Mouse (Mus musculus) myocyte (in vitro differentiated cells): Measurements from ENCODE around the gene Whrn. TPM values are rescaled to one million over a fixed set of nuclear protein-coding genes. Genes with fewer than 3 reads are reported as not detected.
A peak's percentile ranks its signal among the peaks of the same experiment; 100 is the strongest.

Source experiments
- H3K27me3 ChIP-seq: one replicate; pipeline ENCODE4 v1.6.1; 2011; ENCODE audit not compliant: control insufficient read depth, insufficient read depth, insufficient read length
- H3K36me3 ChIP-seq: one replicate; pipeline ENCODE4 v1.6.1; 2011; ENCODE audit not compliant: control insufficient read depth, insufficient read depth
- H3K4me2 ChIP-seq: one replicate; pipeline ENCODE4 v1.6.1; 2011; ENCODE audit warnings: low read depth, control low read depth
- H3K4me3 ChIP-seq: one replicate; pipeline ENCODE4 v1.5.1; 2011; ENCODE audit warnings: mild to moderate bottlenecking, control low read depth, moderate library complexity
- H3K79me2 ChIP-seq: one replicate; pipeline ENCODE4 v1.6.1; 2011; ENCODE audit not compliant: control insufficient read depth, insufficient read depth
- H3ac ChIP-seq: one replicate; pipeline ENCODE4 v1.6.1; 2011; ENCODE audit not compliant: control insufficient read depth, insufficient read length
- CEBPB ChIP-seq: IDR thresholded peaks from 2 replicates; pipeline ENCODE4 v1.6.1; 2011; ENCODE audit warnings: mild to moderate bottlenecking, moderate library complexity; ENCODE audit not compliant: poor library complexity, insufficient read depth, severe bottlenecking
- E2F4 ChIP-seq: IDR thresholded peaks from one replicate; pipeline ENCODE4 v1.6.1; 2011; ENCODE audit warnings: mild to moderate bottlenecking, control low read depth, moderate library complexity; ENCODE audit not compliant: insufficient read depth
- MAX ChIP-seq: IDR thresholded peaks from one replicate; pipeline ENCODE4 v1.6.1; 2011; ENCODE audit warnings: low read depth, mild to moderate bottlenecking, control low read depth
- MYOD1 ChIP-seq, 3 experiments: IDR thresholded peaks; one replicate each; pipeline ENCODE4 v1.6.1; 2011; ENCODE audit warnings: control low read depth in 2 of 3, low read depth in 2 of 3, mild to moderate bottlenecking in 2 of 3, moderate library complexity in 1 of 3; ENCODE audit not compliant: insufficient read length in 2 of 3, control insufficient read depth in 1 of 3
- MYOG ChIP-seq, 3 experiments: IDR thresholded peaks; one replicate each; pipeline ENCODE4 v1.6.1; 2011; ENCODE audit warnings: control low read depth in 2 of 3, low read depth in 2 of 3, mild to moderate bottlenecking in 2 of 3; ENCODE audit not compliant: insufficient read length in 2 of 3, control insufficient read depth in 1 of 3, insufficient read depth in 1 of 3
- POLR2A ChIP-seq: IDR thresholded peaks from one replicate; pipeline ENCODE4 v1.6.1; 2011; ENCODE audit warnings: low read depth, mild to moderate bottlenecking, control low read depth, moderate library complexity; ENCODE audit not compliant: insufficient read length
- POLR2AphosphoS2 ChIP-seq: IDR thresholded peaks from one replicate; pipeline ENCODE4 v1.6.1; 2011; ENCODE audit warnings: low read depth, control low read depth; ENCODE audit not compliant: insufficient read length
- REST ChIP-seq: IDR thresholded peaks from one replicate; pipeline ENCODE4 v1.6.1; 2011; ENCODE audit warnings: mild to moderate bottlenecking, control low read depth, moderate library complexity; ENCODE audit not compliant: insufficient read depth, insufficient read length
- SRF ChIP-seq: IDR thresholded peaks from one replicate; pipeline ENCODE4 v1.6.1; 2011; ENCODE audit warnings: low read depth; ENCODE audit not compliant: control insufficient read depth, insufficient read length
- TCF12 ChIP-seq: IDR thresholded peaks from one replicate; pipeline ENCODE4 v1.6.1; 2011; ENCODE audit warnings: mild to moderate bottlenecking, control low read depth; ENCODE audit not compliant: poor library complexity, insufficient read depth, severe bottlenecking
- TCF3 ChIP-seq: IDR thresholded peaks from one replicate; pipeline ENCODE4 v1.6.1; 2011; ENCODE audit warnings: low read depth, control low read depth; ENCODE audit not compliant: insufficient read length
- USF1 ChIP-seq: IDR thresholded peaks from one replicate; pipeline ENCODE4 v1.6.1; 2011; ENCODE audit warnings: low read depth, mild to moderate bottlenecking, control low read depth, moderate library complexity
- polyA plus RNA-seq: library from polyadenylated mRNA; unstranded; fragments of >200 nt; fragmentation: generic; extraction: Trizol; gene quantifications from one replicate; pipeline ENCODE4 v1.2.1, GENCODE M21; 2012; ENCODE audit warnings: missing spikeins

The Whrn gene
- polyA plus RNA-seq, 1 experiment, result 18.8 TPM

- H3K4me3 ChIP-seq, result peak overlapping the region; percentile 45
- H3K27me3 ChIP-seq, result no peaks in the 10 kb centered on the region
- no peaks in the 10 kb centered on the region for H3K79me2 ChIP-seq
- H3ac ChIP-seq, result peak overlapping the region; percentile 57
- H3K36me3 ChIP-seq, result no peaks in the 10 kb centered on the region
- TF ChIP-seq POLR2AphosphoS2 (no peak), MYOG (IDR thresholded peaks at IDR 0.05; ENCODE audit: control insufficient read depth in 1 of 3, insufficient read depth in 1 of 3, insufficient read length in 2 of 3, low read depth in 2 of 3) (peak in 1 of 3 experiments; percentile 12)
- peak overlapping the region; percentile 76 for H3K4me2 ChIP-seq
These were observed 1.3 kb downstream of the Whrn start for GRCm38 (mm10) chr4:63494401-63494966.

GRCm38 (mm10) chr4:63493351-63494121 is 2.3 kb downstream of the Whrn start:
- peak overlapping the region; percentile 45 for H3K4me3 ChIP-seq
- H3K36me3 ChIP-seq, result no peaks in the 10 kb centered on the region
- peak overlapping the region; percentile 76 for H3K4me2 ChIP-seq
- no peak for TF ChIP-seq MYOG (IDR thresholded peaks at IDR 0.05; ENCODE audit: control insufficient read depth in 1 of 3, insufficient read depth in 1 of 3, insufficient read length in 2 of 3, low read depth in 2 of 3)
- TF ChIP-seq CEBPB, result no peak
- no peak for TF ChIP-seq E2F4
- TF ChIP-seq POLR2AphosphoS2, result no peak
- TF ChIP-seq REST, result no peak
- TF ChIP-seq TCF12, result no peak
- no peak for TF ChIP-seq TCF3
- TF ChIP-seq MYOD1 (IDR thresholded peaks at IDR 0.05; ENCODE audit: control insufficient read depth in 1 of 3, insufficient read length in 2 of 3, low read depth in 2 of 3), result no peak
- no peak for TF ChIP-seq POLR2A
- no peak for TF ChIP-seq MAX
- no peak for TF ChIP-seq USF1
- no peak overlapping the region for H3ac ChIP-seq
- H3K27me3 ChIP-seq, result no peaks in the 10 kb centered on the region
- no peaks in the 10 kb centered on the region for H3K79me2 ChIP-seq

- H3K4me3 ChIP-seq, result no peak overlapping the region
- no peaks in the 10 kb centered on the region for H3K36me3 ChIP-seq
- no peak overlapping the region for H3ac ChIP-seq
- H3K27me3 ChIP-seq, result no peaks in the 10 kb centered on the region
- no peak overlapping the region for H3K4me2 ChIP-seq
- TF ChIP-seq REST, result peak; percentile 42
- TF ChIP-seq MAX, result no peak
- H3K79me2 ChIP-seq, result no peaks in the 10 kb centered on the region
These were observed 4.3 kb downstream of the Whrn start for GRCm38 (mm10) chr4:63491521-63491920.

GRCm38 (mm10) chr4:63490146-63490545 is 5.6 kb downstream of the Whrn start:
- Histone ChIP-seq H3ac (no peak overlapping the region), H3K4me3 (no peak overlapping the region), H3K36me3 (no peaks in the 10 kb centered on the region), H3K79me2 (no peaks in the 10 kb centered on the region), H3K27me3 (no peaks in the 10 kb centered on the region), H3K4me2 (no peak overlapping the region)
- TF ChIP-seq POLR2AphosphoS2, result no peak
- TF ChIP-seq MAX, result no peak
- TF ChIP-seq POLR2A, result no peak
- TF ChIP-seq E2F4, result no peak
- TF ChIP-seq SRF, result no peak
- no peak for TF ChIP-seq TCF3
- no peak for TF ChIP-seq CEBPB
- TF ChIP-seq REST, result no peak
- no peak for TF ChIP-seq MYOD1 (IDR thresholded peaks at IDR 0.05; ENCODE audit: control insufficient read depth in 1 of 3, insufficient read length in 2 of 3, low read depth in 2 of 3)
- no peak for TF ChIP-seq TCF12
- no peak for TF ChIP-seq MYOG (IDR thresholded peaks at IDR 0.05; ENCODE audit: control insufficient read depth in 1 of 3, insufficient read depth in 1 of 3, insufficient read length in 2 of 3, low read depth in 2 of 3)
- no peak for TF ChIP-seq USF1

GRCm38 (mm10) chr4:63489676-63490075 is 6.1 kb downstream of the Whrn start:
- TF ChIP-seq E2F4 (no peak), POLR2A (no peak), POLR2AphosphoS2 (no peak), TCF3 (no peak), SRF (no peak), CEBPB (no peak), MAX (no peak), MYOG (IDR thresholded peaks at IDR 0.05; ENCODE audit: control insufficient read depth in 1 of 3, insufficient read depth in 1 of 3, insufficient read length in 2 of 3, low read depth in 2 of 3) (no peak)
- H3K4me3 ChIP-seq, result no peak overlapping the region
- no peak overlapping the region for H3K4me2 ChIP-seq
- no peaks in the 10 kb centered on the region for H3K27me3 ChIP-seq
- H3ac ChIP-seq, result no peak overlapping the region
- no peaks in the 10 kb centered on the region for H3K79me2 ChIP-seq
- H3K36me3 ChIP-seq, result no peaks in the 10 kb centered on the region
